Mouse (Mus musculus) olfactory bulb, adult 2 months (tissue): Measurements from ENCODE around the gene Sf3b5.

ENCODE experiments used
- CTCF ChIP-seq: fragments of 200-500 bp; IDR thresholded peaks from 2 replicates; pipeline ENCODE4 v1.5.1; 2012; ENCODE audit warnings: low read depth, mild to moderate bottlenecking, low read length, moderate library complexity; ENCODE audit not compliant: insufficient read depth
- POLR2A ChIP-seq: fragments of 200-500 bp; IDR thresholded peaks from 2 replicates; pipeline ENCODE4 v1.6.1; 2012; ENCODE audit warnings: mild to moderate bottlenecking, low read depth, low read length, moderate library complexity; ENCODE audit not compliant: insufficient read depth

DNA sequence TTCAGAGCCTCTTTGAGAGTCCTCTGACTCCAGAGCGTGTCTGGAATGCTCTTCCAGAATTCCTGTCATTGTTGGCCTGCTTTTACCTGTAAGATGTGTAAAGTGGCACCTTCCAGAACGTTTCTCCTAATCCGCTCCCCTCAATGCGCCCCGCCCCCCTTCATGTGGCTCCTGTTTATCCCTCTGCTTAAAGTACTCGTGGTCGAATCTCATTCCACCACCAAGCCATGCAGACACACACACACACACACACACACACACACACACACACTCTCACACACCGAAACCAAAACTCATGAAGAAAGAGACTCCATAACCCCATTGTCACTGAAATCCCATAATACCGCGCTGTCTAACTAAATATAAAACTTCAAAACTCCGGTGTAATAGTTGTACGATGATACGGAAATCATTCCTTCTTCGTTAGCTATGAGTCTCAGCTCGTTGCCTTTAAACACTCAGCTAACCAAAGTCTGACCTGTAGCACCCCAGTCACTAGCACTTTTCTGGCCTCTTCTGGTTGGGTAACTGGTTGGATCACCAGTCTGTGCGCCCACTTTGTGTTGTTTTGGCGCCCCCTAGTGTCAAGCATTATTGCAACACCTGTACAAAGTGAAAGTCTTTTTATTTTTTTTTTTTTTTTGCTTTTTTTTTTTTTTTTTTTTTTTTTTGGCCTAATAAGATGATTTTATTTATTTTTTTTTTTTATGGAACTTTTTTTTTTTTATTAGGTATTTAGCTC, 8.2 kb upstream of the Sf3b5 start:
- 0 out of 2 replicates have a peak, but pooled peaks have one; percentile 12 for TF ChIP-seq CTCF
- TF ChIP-seq POLR2A, result no peak
